Mouse (Mus musculus) megakaryocyte, embryonic 14.5 days (primary cell): Measurements from ENCODE around the gene Gpr152. TPM values are rescaled to one million over a fixed set of nuclear protein-coding genes. Genes with fewer than 3 reads are reported as not detected.

ENCODE experiments used
- H3K27me3 ChIP-seq: replicated peaks from 2 replicates; pipeline ENCODE3; 2012; ENCODE audit warnings: inconsistent platforms
- H3K36me3 ChIP-seq: replicated peaks from 2 replicates; pipeline ENCODE3; 2012; ENCODE audit warnings: low read length, inconsistent platforms, mixed read lengths
- H3K4me1 ChIP-seq: 2 replicates; pipeline ENCODE4 v1.6.1; 2012; ENCODE audit warnings: inconsistent platforms
- H3K4me3 ChIP-seq: replicated peaks from 2 replicates; pipeline ENCODE3; 2012; ENCODE audit warnings: moderate library complexity, mild to moderate bottlenecking, inconsistent platforms
- H3K9me3 ChIP-seq: 2 replicates; pipeline ENCODE4 v1.6.1; 2012; ENCODE audit warnings: inconsistent platforms
- FLI1 ChIP-seq: IDR thresholded peaks from 2 replicates; pipeline ENCODE4 v1.6.1; 2012; ENCODE audit warnings: low read length, inconsistent platforms, mixed read lengths
- GATA1 ChIP-seq: IDR thresholded peaks from 3 replicates; pipeline ENCODE4 v1.6.1; 2012; ENCODE audit warnings: mixed read lengths, low read length, inconsistent platforms, borderline replicate concordance
- polyA plus RNA-seq: library from polyadenylated mRNA; stranded (reverse); fragments of >175 nt; gene quantifications from 2 replicates; pipeline ENCODE4 v1.2.3, GENCODE M21; 2012; ENCODE audit warnings: low replicate concordance; ENCODE audit not compliant: insufficient read depth

The Gpr152 gene
- polyA plus RNA-seq, 1 experiment, result not detected

GRCm38 (mm10) chr19:4183689-4184088 is 44.1 kb downstream of the Gpr152 start:
- no peak overlapping the region for H3K4me3 ChIP-seq
- peaks cover 37% of the 10 kb centered on the region for H3K36me3 ChIP-seq
- H3K27me3 ChIP-seq, result peaks cover 2% of the 10 kb centered on the region
- H3K4me1 ChIP-seq, result peaks cover 77% of the 10 kb centered on the region
- H3K9me3 ChIP-seq, result no peaks in the 10 kb centered on the region
- TF ChIP-seq FLI1 (no peak), GATA1 (no peak)

- Histone ChIP-seq H3K4me1 (peaks cover 89% of the 10 kb centered on the region), H3K4me3 (peak overlapping the region; percentile 89), H3K36me3 (peaks cover 47% of the 10 kb centered on the region), H3K27me3 (peaks cover 2% of the 10 kb centered on the region), H3K9me3 (no peaks in the 10 kb centered on the region)
- TF ChIP-seq FLI1 (no peak), GATA1 (no peak)
Measured at GRCm38 (mm10) chr19:4184976-4185975, 45.7 kb downstream of the Gpr152 start.

- TF ChIP-seq FLI1 (no peak), GATA1 (no peak)
- Histone ChIP-seq H3K27me3 (no peaks in the 10 kb centered on the region), H3K4me3 (no peak overlapping the region), H3K4me1 (peaks cover 89% of the 10 kb centered on the region), H3K9me3 (no peaks in the 10 kb centered on the region), H3K36me3 (peaks cover 45% of the 10 kb centered on the region)
Measured at GRCm38 (mm10) chr19:4187303-4187702, 47.7 kb downstream of the Gpr152 start.

- Histone ChIP-seq H3K4me1 (peaks cover 88% of the 10 kb centered on the region), H3K4me3 (no peak overlapping the region), H3K9me3 (no peaks in the 10 kb centered on the region), H3K36me3 (peaks cover 47% of the 10 kb centered on the region), H3K27me3 (no peaks in the 10 kb centered on the region)
- TF ChIP-seq GATA1 (no peak), FLI1 (no peak)
Measured at GRCm38 (mm10) chr19:4189051-4189620, 49.5 kb downstream of the Gpr152 start.

GRCm38 (mm10) chr19:4190831-4191334 is 51.3 kb downstream of the Gpr152 start, which contains the start of gene Tbc1d10c:
Tbc1d10c (minus strand) TSS chr19:4191284.
- Histone ChIP-seq H3K36me3 (peaks cover 60% of the 10 kb centered on the region), H3K4me1 (peaks cover 88% of the 10 kb centered on the region), H3K9me3 (no peaks in the 10 kb centered on the region), H3K4me3 (peak within 1 kb of the TSS; percentile 98), H3K27me3 (no peaks in the 10 kb centered on the region)
- TF ChIP-seq GATA1, result no peak
- no peak for TF ChIP-seq FLI1

- H3K4me3 ChIP-seq, result peak within 1 kb of the TSS; percentile 98
- H3K36me3 ChIP-seq, result peaks cover 68% of the 10 kb centered on the region
- no peaks in the 10 kb centered on the region for H3K9me3 ChIP-seq
- TF ChIP-seq GATA1, result no peak
- TF ChIP-seq FLI1, result no peak
- no peaks in the 10 kb centered on the region for H3K27me3 ChIP-seq
- H3K4me1 ChIP-seq, result peaks cover 88% of the 10 kb centered on the region
Measured at GRCm38 (mm10) chr19:4191528-4192250, 52.1 kb downstream of the Gpr152 start, which contains the start of gene Ppp1ca. Ppp1ca (plus strand) TSS chr19:4192065.

- H3K9me3 ChIP-seq, result no peaks in the 10 kb centered on the region
- TF ChIP-seq GATA1 (no peak), FLI1 (no peak)
- peaks cover 88% of the 10 kb centered on the region for H3K4me1 ChIP-seq
- peaks cover 69% of the 10 kb centered on the region for H3K36me3 ChIP-seq
- H3K4me3 ChIP-seq, result peak overlapping the region; percentile 98
- H3K27me3 ChIP-seq, result no peaks in the 10 kb centered on the region
Measured at GRCm38 (mm10) chr19:4192251-4192985, 52.8 kb downstream of the Gpr152 start.

- H3K4me1 ChIP-seq, result peaks cover 87% of the 10 kb centered on the region
- TF ChIP-seq GATA1 (no peak), FLI1 (no peak)
- H3K27me3 ChIP-seq, result no peaks in the 10 kb centered on the region
- peak overlapping the region; percentile 98 for H3K4me3 ChIP-seq
- H3K9me3 ChIP-seq, result no peaks in the 10 kb centered on the region
- H3K36me3 ChIP-seq, result peaks cover 69% of the 10 kb centered on the region
Measured at GRCm38 (mm10) chr19:4193129-4193528, 53.5 kb downstream of the Gpr152 start.
